Mouse (Mus musculus): ENCODE measurements around the gene Olfr373.
"Not testable (repeated sequence)": the region's sequence is repeated elsewhere in the genome, so short reads cannot be mapped to it uniquely, and the experiment has no call there.

Olfr373 gene

DNA sequence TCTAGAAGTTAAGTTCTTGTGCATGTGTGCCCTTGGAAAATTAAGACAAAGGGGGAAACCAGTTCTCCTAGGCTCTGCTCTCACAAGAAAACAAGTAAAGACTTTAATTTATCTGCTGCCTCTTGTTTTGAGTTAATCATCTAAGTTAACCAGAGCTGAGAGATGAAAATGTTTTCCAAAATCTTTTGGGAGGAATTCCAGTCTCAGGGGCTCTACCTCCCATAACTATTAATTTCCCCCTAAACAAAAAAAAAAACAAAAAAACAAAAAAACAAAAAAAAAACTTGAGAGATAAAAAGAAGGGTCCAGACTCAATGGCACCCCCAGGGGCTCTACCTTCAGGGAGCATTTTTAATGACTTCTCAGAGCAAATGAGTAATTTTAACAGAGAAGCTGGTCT, at the start of gene Olfr373:
Gene Olfr373, plus strand, starts transcription at position 301 of the 400 bp plus-strand sequence.
- DNase-seq = not testable (repeated sequence)

- not testable (repeated sequence) for DNase-seq
Measured at GRCm38 (mm10) chr8:72040918-72041317, 42.1 kb upstream of the Olfr373 start, which contains the start of gene Olfr372. Gene Olfr372 (plus strand): TSS chr8:72041218.

DNA sequence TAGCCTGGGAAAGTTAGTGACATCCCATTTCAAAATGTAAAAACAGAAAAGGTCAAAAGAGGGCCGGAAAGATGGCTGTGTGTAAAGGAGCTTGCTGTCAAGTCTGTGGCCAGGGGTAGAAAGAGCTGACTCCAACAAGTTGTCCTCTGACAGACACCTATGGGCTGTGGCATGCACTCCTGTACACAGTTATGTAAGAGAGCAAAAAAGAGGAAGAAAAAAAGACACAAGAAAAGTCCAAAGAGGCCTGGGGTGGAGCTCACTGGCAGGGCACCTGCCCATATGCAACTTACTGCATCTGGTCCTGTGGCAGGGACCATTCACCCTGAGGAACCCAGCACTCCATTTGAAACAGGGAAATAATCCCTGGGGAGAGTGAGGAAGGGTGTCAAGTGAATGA, 40.5 kb upstream of the Olfr373 start:
- no peak for DNase-seq

DNA sequence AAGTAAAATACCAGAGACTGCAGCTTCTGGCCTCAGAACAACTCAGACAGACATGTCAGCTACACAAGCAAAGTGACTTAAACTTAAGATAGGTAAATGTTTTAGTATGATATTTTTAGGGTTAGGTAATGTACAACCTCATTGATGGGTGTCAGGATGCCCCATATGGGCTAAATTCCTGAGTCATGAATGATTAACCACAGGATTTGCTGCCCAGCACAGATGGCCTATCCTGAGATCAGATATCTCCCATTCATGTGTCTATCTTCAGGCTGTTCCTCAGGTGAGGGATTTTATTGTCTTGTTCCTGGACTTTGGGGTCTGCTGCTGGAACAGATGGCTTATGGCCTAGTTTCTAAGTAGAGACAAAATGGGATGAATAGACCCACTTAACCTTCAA, 28.3 kb upstream of the Olfr373 start:
- not testable (repeated sequence) for DNase-seq

- not testable (repeated sequence) for DNase-seq
Measured at GRCm38 (mm10) chr8:72057643-72058042, 25.3 kb upstream of the Olfr373 start.

- DNase-seq = not testable (repeated sequence)
Measured at GRCm38 (mm10) chr8:72066819-72067399, 16.1 kb upstream of the Olfr373 start.

DNA sequence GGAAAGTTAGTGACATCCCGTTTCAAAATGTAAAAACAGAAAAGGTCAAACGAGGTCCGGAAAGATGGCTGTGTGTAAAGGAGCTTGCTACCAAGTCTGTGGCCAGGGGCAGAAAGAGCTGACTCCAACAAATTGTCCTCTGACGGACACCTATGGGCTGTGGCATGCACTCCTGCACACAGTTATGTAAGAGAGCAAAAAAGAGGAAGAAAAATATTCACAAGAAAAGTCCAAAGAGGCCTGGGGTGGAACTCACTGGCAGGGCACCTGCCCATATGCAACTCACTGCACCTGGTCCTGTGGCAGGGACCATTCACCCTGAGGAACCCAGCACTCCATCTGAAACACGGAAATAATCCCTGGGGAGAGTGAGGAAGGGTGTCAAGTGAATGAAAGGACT, 1.8 kb downstream of the Olfr373 start:
- DNase-seq = no peak

- DNase-seq = not testable (repeated sequence)
Measured at GRCm38 (mm10) chr8:72087611-72088010, 4.6 kb downstream of the Olfr373 start.

DNA sequence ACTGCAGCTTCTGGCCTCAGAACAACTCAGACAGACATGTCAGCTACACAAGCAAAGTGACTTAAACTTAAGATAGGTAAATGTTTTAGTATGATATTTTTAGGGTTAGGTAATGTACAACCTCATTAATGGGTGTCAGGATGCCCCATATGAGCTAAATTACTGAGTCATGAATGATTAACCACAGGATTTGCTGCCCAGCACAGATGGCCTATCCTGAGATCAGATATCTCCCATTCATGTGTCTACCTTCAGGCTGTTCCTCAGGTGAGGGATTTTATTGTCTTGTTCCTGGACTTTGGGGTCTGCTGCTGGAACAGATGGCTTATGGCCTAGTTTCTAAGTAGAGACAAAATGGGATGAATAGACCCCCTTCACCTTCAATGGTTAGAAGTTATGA, 13.7 kb downstream of the Olfr373 start:
- not testable (repeated sequence) for DNase-seq

DNA sequence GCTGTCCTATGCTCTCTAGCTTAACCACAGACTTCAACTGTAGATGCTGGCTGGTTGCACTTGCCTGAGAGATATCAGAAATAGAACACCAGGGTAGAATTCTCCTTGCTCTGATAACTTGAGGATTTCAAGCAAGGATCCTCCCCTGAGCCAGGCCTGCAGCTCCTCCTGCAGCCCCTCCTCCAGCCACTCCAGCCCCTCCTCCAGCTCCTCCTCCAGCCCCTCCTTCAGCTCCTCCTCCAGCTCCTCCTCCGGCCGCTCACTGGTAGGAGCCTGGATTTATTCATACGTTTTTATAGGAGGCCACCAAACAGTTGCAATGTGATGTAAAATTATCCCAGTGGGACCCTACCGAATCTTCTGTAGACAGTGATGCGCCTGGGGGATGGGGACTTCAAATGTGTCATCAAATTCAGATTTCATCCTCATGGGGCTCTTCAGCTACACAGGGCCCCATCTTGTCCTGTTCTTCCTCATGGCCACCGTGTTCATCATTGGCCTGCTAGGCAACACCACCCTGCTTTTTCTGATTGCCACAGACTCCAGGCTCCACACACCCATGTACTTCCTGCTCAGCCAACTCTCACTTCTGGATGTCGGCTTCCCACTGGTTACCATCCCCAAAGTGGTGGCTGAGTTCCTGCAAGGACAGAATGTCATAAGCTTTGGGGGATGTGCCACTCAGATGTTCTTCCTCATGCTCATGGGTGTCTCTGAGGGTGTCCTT, 16.6 kb downstream of the Olfr373 start:
- DNase-seq = not testable (repeated sequence)

GRCm38 (mm10) chr8:72105165-72105564, 22.2 kb downstream of the Olfr373 start:
- DNase-seq = no peak

DNA sequence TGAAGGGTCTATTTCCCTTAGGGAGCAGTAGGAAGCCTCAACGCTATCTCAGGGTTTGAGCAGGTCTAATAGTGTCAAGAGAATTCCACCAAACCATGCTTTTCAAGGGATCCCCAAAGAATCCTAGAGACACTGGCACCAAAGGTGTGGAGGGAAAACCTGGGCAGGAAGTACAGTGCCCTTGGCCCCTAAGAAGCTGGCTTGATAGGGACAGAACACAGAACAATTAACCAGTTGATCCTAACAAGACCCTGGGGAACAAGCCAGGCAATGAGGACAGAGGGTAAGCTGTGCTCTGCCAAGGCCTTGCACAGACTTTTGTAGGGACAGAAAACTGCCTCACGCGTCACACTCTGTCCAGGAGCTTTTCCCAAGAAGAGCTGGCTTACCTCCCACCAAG, 23.8 kb downstream of the Olfr373 start, which contains the start of gene Olfr374:
Gene Olfr374, plus strand, starts transcription at position 301 of the 400 bp plus-strand sequence.
- DNase-seq = no peak

DNA sequence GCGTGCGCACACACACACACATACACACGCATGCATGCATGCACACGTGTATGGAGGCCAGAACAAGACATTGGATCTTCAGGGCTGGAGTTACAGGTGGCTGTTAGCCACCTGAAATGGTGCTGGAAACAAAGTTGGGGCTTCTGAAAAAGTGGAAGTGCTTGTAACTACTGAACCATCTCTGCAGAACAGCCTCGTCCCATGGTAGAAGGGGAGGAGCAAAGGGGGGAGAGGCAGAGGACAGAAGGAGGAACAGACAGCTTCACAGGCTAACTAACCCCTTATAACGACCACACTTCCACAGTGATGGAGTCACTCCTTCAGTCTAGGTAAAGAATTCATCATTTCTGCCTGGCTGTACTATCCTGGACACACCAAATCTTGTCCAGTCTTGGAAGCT, 27.9 kb downstream of the Olfr373 start:
- DNase-seq = no peak

- DNase-seq = no peak
Measured at GRCm38 (mm10) chr8:72112486-72112885, 29.5 kb downstream of the Olfr373 start.

DNA sequence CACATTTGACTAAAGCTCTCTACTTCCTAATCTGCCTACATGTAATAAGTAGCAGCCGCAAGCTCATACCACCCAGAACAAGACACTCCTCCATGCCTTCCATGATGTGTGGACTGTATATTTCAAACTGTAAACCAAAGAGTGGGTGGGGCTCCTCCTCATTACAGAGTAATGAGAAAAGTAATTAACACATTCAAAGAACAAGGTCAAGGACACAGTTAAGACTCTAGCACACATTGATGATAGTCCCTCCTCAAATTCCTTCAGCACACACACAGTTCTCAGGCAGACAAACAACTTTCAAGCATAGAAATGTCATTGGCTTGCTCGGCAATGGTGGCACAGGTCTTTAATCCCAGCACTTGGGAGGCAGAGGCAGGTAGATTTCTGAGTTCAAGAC, 32.2 kb downstream of the Olfr373 start:
- no peak for DNase-seq

- no peak for DNase-seq
Measured at GRCm38 (mm10) chr8:72118616-72119015, 35.6 kb downstream of the Olfr373 start.

DNA sequence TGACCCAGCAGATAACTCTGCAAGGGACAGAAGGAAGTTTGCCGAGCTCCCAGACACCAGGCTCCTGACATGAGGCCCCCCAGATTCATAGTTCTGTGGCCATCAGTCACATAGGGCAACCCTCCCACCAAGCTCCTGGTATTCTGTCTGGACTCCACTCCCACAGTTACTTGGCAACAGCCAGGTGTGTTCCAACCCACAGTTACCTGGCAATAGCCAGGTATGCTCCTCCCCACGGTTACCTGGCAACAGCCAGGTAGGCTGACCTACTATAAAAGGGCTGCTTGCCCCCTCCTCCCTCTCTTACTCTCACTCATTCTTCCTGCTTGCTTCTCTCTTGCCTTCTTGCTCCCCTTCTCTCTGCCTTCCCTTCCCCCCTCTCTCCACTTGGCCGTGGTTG, 38.5 kb downstream of the Olfr373 start:
- not testable (repeated sequence) for DNase-seq

GRCm38 (mm10) chr8:72121997-72122396, 39.0 kb downstream of the Olfr373 start:
- no peak for DNase-seq

GRCm38 (mm10) chr8:72127834-72128233, 44.9 kb downstream of the Olfr373 start:
- DNase-seq = no peak

DNA sequence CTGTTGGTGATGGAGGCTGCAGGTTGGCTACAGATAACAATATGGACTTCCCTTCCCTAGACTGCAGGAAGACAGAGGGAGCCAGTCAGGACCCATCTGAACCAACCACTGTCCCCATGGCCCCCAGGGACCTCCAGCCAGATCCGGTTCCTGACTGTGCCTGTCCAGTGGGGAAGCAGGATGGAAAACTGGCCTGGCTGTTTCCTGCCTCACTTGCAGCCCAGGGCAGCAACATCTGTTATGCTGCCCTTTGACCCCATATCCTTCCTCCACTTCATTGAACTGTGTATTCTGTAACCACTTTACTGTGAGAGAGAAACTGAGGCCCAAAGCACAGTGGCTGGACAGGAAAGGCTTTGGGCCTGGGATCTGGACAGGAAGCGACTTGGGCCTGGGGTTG, 48.3 kb downstream of the Olfr373 start:
- no peak for DNase-seq

DNA sequence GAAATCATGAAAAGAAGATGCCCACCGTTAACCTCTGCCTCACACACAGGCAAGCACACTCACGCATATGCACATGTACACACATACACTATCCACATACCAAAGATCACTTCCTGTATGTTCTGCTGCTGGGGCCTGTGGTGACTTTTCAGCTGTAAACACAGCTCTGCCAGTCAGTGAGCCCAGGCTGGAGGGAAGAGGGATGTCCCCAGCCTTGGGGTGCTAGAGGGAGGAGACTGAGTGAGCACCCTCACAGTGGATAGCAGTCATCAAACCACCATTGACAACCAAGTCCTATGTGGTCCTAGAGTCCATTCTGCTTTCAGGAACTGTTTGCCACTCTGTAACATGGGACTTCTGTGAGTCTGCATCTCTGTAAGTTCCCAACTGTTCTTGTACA, 48.9 kb downstream of the Olfr373 start:
- DNase-seq = no peak

- no peak for DNase-seq
Measured at GRCm38 (mm10) chr8:72132417-72132816, 49.4 kb downstream of the Olfr373 start.

GRCm38 (mm10) chr8:72132891-72133290, 49.9 kb downstream of the Olfr373 start:
- no peak for DNase-seq

- DNase-seq = no peak
Measured at GRCm38 (mm10) chr8:72133507-72133906, 50.5 kb downstream of the Olfr373 start.
